Mouse (Mus musculus) gastrocnemius, postnatal 10 days (tissue): ENCODE results near the gene Itpr1. TPM values are rescaled to one million over a fixed set of nuclear protein-coding genes. Genes with fewer than 3 reads are reported as not detected.

Experiments
- DNase-seq: peaks from one replicate; pipeline ENCODE4 v3.0.0; 2021; ENCODE audit warnings: mixed read lengths
- total RNA-seq, 2 experiments: library from RNA; stranded (reverse); gene quantifications; 2 replicates each; pipeline ENCODE4 v1.2.3; 2021

Gene Itpr1
- total RNA-seq, 2 experiments from 2014 or later, result 19.7 to 30.6 TPM

- DNase-seq, result no peak
Observed at GRCm38 (mm10) chr6:108325948-108326411, 113.1 kb downstream of the Itpr1 start.

- peak; percentile 12 for DNase-seq
Observed at GRCm38 (mm10) chr6:108326751-108327161, 113.9 kb downstream of the Itpr1 start.

- no peak for DNase-seq
Observed at GRCm38 (mm10) chr6:108327561-108327960, 114.7 kb downstream of the Itpr1 start.

- DNase-seq, result no peak
Observed at GRCm38 (mm10) chr6:108328296-108328695, 115.4 kb downstream of the Itpr1 start.

- DNase-seq, result no peak
Observed at GRCm38 (mm10) chr6:108330461-108330860, 117.6 kb downstream of the Itpr1 start.

- no peak for DNase-seq
Observed at GRCm38 (mm10) chr6:108331268-108331667, 118.4 kb downstream of the Itpr1 start.

GRCm38 (mm10) chr6:108334059-108334458 lies 121.2 kb downstream of the Itpr1 start:
- no peak for DNase-seq

- DNase-seq, result no peak
Observed at GRCm38 (mm10) chr6:108335202-108335823, 122.4 kb downstream of the Itpr1 start.

GRCm38 (mm10) chr6:108336506-108336905 lies 123.6 kb downstream of the Itpr1 start:
- no peak for DNase-seq

GRCm38 (mm10) chr6:108337289-108337688 lies 124.4 kb downstream of the Itpr1 start:
- DNase-seq, result no peak

- DNase-seq, result no peak
Observed at GRCm38 (mm10) chr6:108338362-108338761, 125.5 kb downstream of the Itpr1 start.

- no peak for DNase-seq
Observed at GRCm38 (mm10) chr6:108342989-108343388, 130.1 kb downstream of the Itpr1 start.

GRCm38 (mm10) chr6:108343781-108344310 lies 130.9 kb downstream of the Itpr1 start:
- no peak for DNase-seq

GRCm38 (mm10) chr6:108350801-108351200 lies 137.9 kb downstream of the Itpr1 start:
- DNase-seq, result no peak

- no peak for DNase-seq
Observed at GRCm38 (mm10) chr6:108351998-108352397, 139.1 kb downstream of the Itpr1 start.

- DNase-seq, result no peak
Observed at GRCm38 (mm10) chr6:108367412-108367811, 154.5 kb downstream of the Itpr1 start.

- no peak for DNase-seq
Observed at GRCm38 (mm10) chr6:108369031-108369430, 156.1 kb downstream of the Itpr1 start.

GRCm38 (mm10) chr6:108371347-108371893 lies 158.5 kb downstream of the Itpr1 start:
- no peak for DNase-seq

GRCm38 (mm10) chr6:108374019-108374418 lies 161.1 kb downstream of the Itpr1 start:
- DNase-seq, result no peak

- DNase-seq, result no peak
Observed at GRCm38 (mm10) chr6:108379041-108379440, 166.1 kb downstream of the Itpr1 start.

- DNase-seq, result no peak
Observed at GRCm38 (mm10) chr6:108380209-108380608, 167.3 kb downstream of the Itpr1 start.

GRCm38 (mm10) chr6:108390624-108391324 lies 177.9 kb downstream of the Itpr1 start:
- no peak for DNase-seq

- DNase-seq, result no peak
Observed at GRCm38 (mm10) chr6:108393131-108393530, 180.2 kb downstream of the Itpr1 start.
